Mouse (Mus musculus) monocyte, adult 5-6 weeks (primary cell): ENCODE measurements around the gene Fbll1. TPM values are rescaled to one million over a fixed set of nuclear protein-coding genes. Genes with fewer than 3 reads are reported as not detected.

ENCODE experiments used
- total RNA-seq: library from RNA; stranded (forward); fragments of 200-1000, 200-491, 200-594 nt; gene quantifications from 3 replicates; pipeline ENCODE4 v1.2.3, GENCODE M21; 2017

Gene Fbll1
- total RNA-seq, 1 experiment from 2014 or later, result not detected

Other genes with a start within 250 kb of the Fbll1 start
- gene Pank3, start 29.4 kb downstream of the Fbll1 start, total RNA-seq, result 45.7 to 48.6 TPM (median 48.0 TPM) in 3 replicates
- 47.1 to 62.1 TPM (median 50.5 TPM) in 3 replicates for gene Rars, start 35.6 kb upstream of the Fbll1 start, total RNA-seq
- 0.19 TPM in 1 of 3 replicates, not detected in the others for gene Wwc1, start 181.6 kb upstream of the Fbll1 start, total RNA-seq